Mouse (Mus musculus): ENCODE data around the gene Myo15.

- TF ChIP-seq CTCF (conservative IDR thresholded peaks at IDR 0.05; ENCODE audit: insufficient read depth, insufficient read length, low read depth, low read length), result no peak
- no peak for TF ChIP-seq POLR2A (IDR thresholded peaks at IDR 0.05; ENCODE audit: low read depth, low read length)
Measured at GRCm38 (mm10) chr11:60540002-60540610, 71.0 kb downstream of the Myo15 start.
